Mouse (Mus musculus) megakaryocyte-erythroid progenitor cell, adult 5-6 weeks (primary cell): ENCODE results near the gene Cerk. TPM values are rescaled to one million over a fixed set of nuclear protein-coding genes. Genes with fewer than 3 reads are reported as not detected.
"Not testable (repeated sequence)": the region's sequence is repeated elsewhere in the genome, so short reads cannot be mapped to it uniquely, and the experiment has no call there.

Experiments used
- ATAC-seq: replicated peaks from 2 replicates; pipeline ENCODE4 v1.8.0; 2016; ENCODE audit warnings: mild to moderate bottlenecking, inconsistent platforms; ENCODE audit not compliant: severe bottlenecking, poor library complexity, low FRiP score, low TSS enrichment
- total RNA-seq, 2 experiments: library from RNA; stranded (forward) in 1 of 2; stranded (reverse) in 1 of 2; fragments of 200-1000, 215-1000 nt in 1 of 2; fragments of >200 nt in 1 of 2; fragmentation: Nextera tagmentation in 1 of 2; gene quantifications; 2 replicates each; pipeline ENCODE4 v1.2.3; 2014 to 2017

Gene Cerk
- total RNA-seq, 2 experiments from 2014 or later = 3.5 to 7.1 TPM

- no peak for ATAC-seq
These were observed 871 bp downstream of the Cerk start for GRCm38 (mm10) chr15:86184851-86185688.

- no peak for ATAC-seq
These were observed 1.9 kb downstream of the Cerk start for GRCm38 (mm10) chr15:86184071-86184470.

- ATAC-seq = no peak
These were observed 2.5 kb downstream of the Cerk start for GRCm38 (mm10) chr15:86183484-86183883.

GRCm38 (mm10) chr15:86182646-86183045 lies 3.3 kb downstream of the Cerk start:
- ATAC-seq = no peak

- no peak for ATAC-seq
These were observed 4.0 kb downstream of the Cerk start for GRCm38 (mm10) chr15:86181941-86182439.

- not testable (repeated sequence) for ATAC-seq
These were observed 4.6 kb downstream of the Cerk start for GRCm38 (mm10) chr15:86181321-86181720.

GRCm38 (mm10) chr15:86180427-86180826 lies 5.5 kb downstream of the Cerk start:
- no peak for ATAC-seq

GRCm38 (mm10) chr15:86178594-86178993 lies 7.3 kb downstream of the Cerk start:
- ATAC-seq = no peak

GRCm38 (mm10) chr15:86177703-86178251 lies 8.2 kb downstream of the Cerk start:
- ATAC-seq = not testable (repeated sequence)

GRCm38 (mm10) chr15:86176771-86177702 lies 8.9 kb downstream of the Cerk start:
- no peak for ATAC-seq

GRCm38 (mm10) chr15:86176166-86176565 lies 9.8 kb downstream of the Cerk start:
- no peak for ATAC-seq

GRCm38 (mm10) chr15:86175253-86176050 lies 10.5 kb downstream of the Cerk start:
- no peak for ATAC-seq

GRCm38 (mm10) chr15:86173136-86173985 lies 12.6 kb downstream of the Cerk start:
- ATAC-seq = 0 out of 2 replicates have a peak, but pooled peaks have one; percentile 18

GRCm38 (mm10) chr15:86172526-86172925 lies 13.4 kb downstream of the Cerk start:
- ATAC-seq = no peak

GRCm38 (mm10) chr15:86172124-86172523 lies 13.8 kb downstream of the Cerk start:
- ATAC-seq = no peak

- ATAC-seq = no peak
These were observed 14.6 kb downstream of the Cerk start for GRCm38 (mm10) chr15:86171316-86171715.

GRCm38 (mm10) chr15:86169817-86170110 lies 16.2 kb downstream of the Cerk start:
- ATAC-seq = no peak
